ENCODE assay signal across 10 mouse cellular contexts in the genomic region with DNA sequence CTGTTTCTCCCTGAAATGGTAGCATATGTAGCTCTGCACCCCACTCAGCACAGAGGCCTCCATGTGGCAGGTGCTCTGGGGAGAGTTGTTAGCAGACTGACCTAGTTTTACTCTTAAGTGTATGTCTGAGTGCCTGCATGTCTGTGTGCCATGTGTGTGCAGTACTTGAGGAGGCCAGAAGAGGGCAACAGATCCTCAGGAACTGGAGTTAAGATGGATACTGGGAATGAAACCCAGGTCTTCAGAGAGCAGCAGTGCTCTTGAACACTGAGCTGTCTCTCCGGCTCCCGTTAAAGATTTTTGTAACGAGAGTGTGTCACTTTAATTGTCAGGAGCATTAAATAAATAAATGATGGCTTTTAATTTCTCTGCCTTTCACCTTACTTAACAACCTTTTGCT. TPM values are rescaled to one million over a fixed set of nuclear protein-coding genes. Genes with fewer than 3 reads are reported as not detected.
A peak's percentile ranks its signal among the peaks of the same experiment; 100 is the strongest.
DNase-seq lines count a peak whose midpoint lies in the region; ATAC-seq and TF ChIP-seq lines count a peak whose summit lies in the region.
"Had no signal": no experiment of that assay in that cellular context is flagged by ENCODE, and none has a peak within 500 bp of the region (broad histone marks: within the 10 kb centered on the region; RNA-seq: fewer than 3 reads in every experiment).

No protein-coding gene starts in this region.

- no peaks in the 10 kb centered on the region for H3K27me3 ChIP-seq in kidney, postnatal 0 days (ENCODE audit: insufficient read depth, low read length)
- H3K27me3 ChIP-seq in E14TG2a.4 (ENCODE audit: insufficient read depth, low read length), result no peaks in the 10 kb centered on the region
- H3K27me3 ChIP-seq: heart, embryonic 13.5 days had no signal

- DNase-seq in kidney, postnatal 0 days (ENCODE audit: low spot score), result no peak
- no peak for DNase-seq in kidney, adult 9 months
- DNase-seq in WW6 (ENCODE audit: low read depth, low spot score), result peak; percentile 48
- peak; percentile 34 for DNase-seq in lung, postnatal 36 days
- no peak for DNase-seq in layer of hippocampus, adult 18-20 months (ENCODE audit: low spot score in 2 of 2)
- DNase-seq in layer of hippocampus, postnatal 25 days (ENCODE audit: extremely low spot score in 1 of 2, low spot score in 1 of 2), result no peak
- no peak for DNase-seq in left cerebral cortex, adult 11 months (ENCODE audit: low spot score)

- no peak for ATAC-seq in kidney, postnatal 0 days (replicated peaks; ENCODE audit: low FRiP score, low read depth)

- H3K9me3 ChIP-seq in kidney, postnatal 0 days (replicated peaks; ENCODE audit: low read length), result no peaks in the 10 kb centered on the region
- H3K9me3 ChIP-seq in E14TG2a.4 (ENCODE audit: low read length), result no peaks in the 10 kb centered on the region

- peak; percentile 65 for TF ChIP-seq CTCF in kidney, postnatal 0 days (IDR thresholded peaks at IDR 0.05; ENCODE audit: low read depth)
- peak; percentile 77 for TF ChIP-seq CTCF in E14TG2a.4 (conservative IDR thresholded peaks at IDR 0.05; ENCODE audit: low read length)

- no peak overlapping the region for H3K9ac ChIP-seq in kidney, postnatal 0 days (ENCODE audit: low read depth, low read length)
- H3K9ac ChIP-seq: heart, embryonic 13.5 days had no signal

- H3K27ac ChIP-seq in kidney, postnatal 0 days, result no peak overlapping the region
- H3K27ac ChIP-seq: heart, embryonic 13.5 days had no signal

- H3K4me1 ChIP-seq in kidney, postnatal 0 days (replicated peaks; ENCODE audit: insufficient read depth, low read length), result no peaks in the 10 kb centered on the region
- peaks cover 21% of the 10 kb centered on the region for H3K4me1 ChIP-seq in E14TG2a.4 (replicated peaks; ENCODE audit: low read depth, low read length)

- no peak overlapping the region for H3K4me3 ChIP-seq in kidney, postnatal 0 days (replicated peaks; ENCODE audit: low read depth, low read length)
- H3K4me3 ChIP-seq in E14TG2a.4 (replicated peaks; ENCODE audit: low read length), result no peak overlapping the region
- H3K4me3 ChIP-seq: heart, embryonic 13.5 days had no signal

- H3K4me2 ChIP-seq in kidney, postnatal 0 days (ENCODE audit: low read length), result no peak overlapping the region
- H3K4me2 ChIP-seq: heart, embryonic 13.5 days had no signal

- WGBS in kidney, postnatal 0 days, result 92% methylated on average over 3 of the region's 3 CpGs

- H3K36me3 ChIP-seq in kidney, postnatal 0 days (ENCODE audit: insufficient read depth, low read length), result 0 out of 2 replicates have a peak, but pooled peaks cover 4% of the 10 kb centered on the region
- peaks cover 53% of the 10 kb centered on the region for H3K36me3 ChIP-seq in E14TG2a.4 (ENCODE audit: insufficient read depth, low read length)

RNA-seq across cellular contexts. Expression of a gene that starts 35.0 kb away (rescaled TPM):
- 14.9 and 20.6 TPM in 2 replicates for polyA plus RNA-seq in kidney, postnatal 0 days (2015; fragmentation: Nextera tagmentation; extraction: Ambion mirVana)
- 10 to 100 TPM; 26.4 to 33.5 TPM for total RNA-seq in layer of hippocampus, adult 18-20 months (2021)
- total RNA-seq in layer of hippocampus, postnatal 25 days (2021), result 10 to 100 TPM; 26.7 to 28.7 TPM

RNA-seq across cellular contexts. Expression of a gene that starts 35.1 kb away (rescaled TPM):
- polyA plus RNA-seq in kidney, postnatal 0 days (2015; fragmentation: Nextera tagmentation; extraction: Ambion mirVana), result 10.9 TPM in 2 replicates
- 1 to 10 TPM; 5.8 to 7.2 TPM for total RNA-seq in layer of hippocampus, adult 18-20 months (2021)
- 1 to 10 TPM; 5.8 to 6.1 TPM for total RNA-seq in layer of hippocampus, postnatal 25 days (2021)

RNA-seq across cellular contexts. Expression of a gene that starts 43.3 kb away (rescaled TPM):
- not detected in 2 replicates for polyA plus RNA-seq in kidney, postnatal 0 days (2015; fragmentation: Nextera tagmentation; extraction: Ambion mirVana)
- 1 to 10 TPM in 1 of 2 experiments, under 1 TPM in 1; 0.89 to 1.0 TPM for total RNA-seq in layer of hippocampus, adult 18-20 months (2021)
- under 1 TPM; 0.49 to 0.59 TPM for total RNA-seq in layer of hippocampus, postnatal 25 days (2021)
- polyA plus RNA-seq: heart, embryonic 13.5 days had no signal

RNA-seq across cellular contexts. Expression of a gene that starts 50.1 kb away (rescaled TPM):
- polyA plus RNA-seq in kidney, postnatal 0 days (2015; fragmentation: Nextera tagmentation; extraction: Ambion mirVana), result 2.5 and 3.0 TPM in 2 replicates
- total RNA-seq in layer of hippocampus, adult 18-20 months (2021), result 1 to 10 TPM; 3.2 to 4.0 TPM
- total RNA-seq in layer of hippocampus, postnatal 25 days (2021), result 1 to 10 TPM; 2.8 to 3.8 TPM

RNA-seq across cellular contexts. Expression of a gene that starts 56.4 kb away (rescaled TPM):
- polyA plus RNA-seq in kidney, postnatal 0 days (2015; fragmentation: Nextera tagmentation; extraction: Ambion mirVana), result not detected in 2 replicates
- not detected for total RNA-seq in layer of hippocampus, adult 18-20 months (2021)
- total RNA-seq in layer of hippocampus, postnatal 25 days (2021), result not detected
- polyA plus RNA-seq: heart, embryonic 13.5 days; limb, embryonic 14.5 days had no signal

Comparison
In these comparisons a context has a peak if more than half of its experiments do, and no peak if none do; other contexts are left out.
1. DNase-seq: peak in WW6 (single experiment) and lung, postnatal 36 days (single experiment); none in kidney, postnatal 0 days (single experiment), kidney, adult 9 months (single experiment), layer of hippocampus, adult 18-20 months (0 of 2), layer of hippocampus, postnatal 25 days (0 of 2) and left cerebral cortex, adult 11 months (single experiment).